Mouse (Mus musculus) kidney, embryonic 16.5 days (tissue): ENCODE data around the gene Gxylt1. TPM values are rescaled to one million over a fixed set of nuclear protein-coding genes. Genes with fewer than 3 reads are reported as not detected.
"Not testable (repeated sequence)": the region's sequence is repeated elsewhere in the genome, so short reads cannot be mapped to it uniquely, and the experiment has no call there.

ENCODE experiments used
- ATAC-seq: fragments of 200-750 bp; cut with Nextera tagmentation; 2 replicates; pipeline ENCODE4 v1.8.0; 2017; ENCODE audit warnings: moderate TSS enrichment; ENCODE audit not compliant: low FRiP score, low TSS enrichment
- H3K27ac ChIP-seq: fragments of 300-500 bp; sonication (generic); 2 replicates; pipeline ENCODE4 v1.5.1; 2014; ENCODE audit warnings: low read length
- H3K27me3 ChIP-seq: fragments of 300-500 bp; sonication (generic); 2 replicates; pipeline ENCODE4 v1.6.1; 2014; ENCODE audit warnings: low read length, control low read depth, mixed read lengths; ENCODE audit not compliant: insufficient read depth
- H3K36me3 ChIP-seq: fragments of 300-500 bp; sonication (generic); 2 replicates; pipeline ENCODE4 v1.6.1; 2014; ENCODE audit warnings: low read length, control low read depth, mixed read lengths; ENCODE audit not compliant: insufficient read depth
- H3K4me1 ChIP-seq: fragments of 300-500 bp; sonication (generic); 2 replicates; pipeline ENCODE4 v1.6.1; 2014; ENCODE audit warnings: low read length, control low read depth, mixed read lengths; ENCODE audit not compliant: insufficient read depth
- H3K4me2 ChIP-seq: fragments of 300-500 bp; sonication (generic); replicated peaks from 2 replicates; pipeline ENCODE4 v1.6.1; 2014; ENCODE audit warnings: low read depth, low read length
- H3K4me3 ChIP-seq: fragments of 300-500 bp; sonication (generic); 2 replicates; pipeline ENCODE4 v1.5.1; 2014; ENCODE audit warnings: mild to moderate bottlenecking, low read length
- H3K9ac ChIP-seq: fragments of 300-500 bp; sonication (generic); replicated peaks from 2 replicates; pipeline ENCODE4 v1.6.1; 2014; ENCODE audit warnings: low read length
- H3K9me3 ChIP-seq: fragments of 300-500 bp; sonication (generic); 2 replicates; pipeline ENCODE4 v1.6.1; 2016; ENCODE audit warnings: low read length, control low read depth
- WGBS: fragments of 180-500 bp; shearing (Covaris S2); extraction: QIAGEN DNeasy Blood & Tissue Kit; methylation state at CpG from one replicate; pipeline ENCODE4 v1.1.7; 2014; 5-methylcytosine and 5-hydroxymethylcytosine counted together
- polyA plus RNA-seq: library from polyadenylated mRNA; unstranded; fragments of >200 nt; fragmentation: Nextera tagmentation; extraction: Ambion mirVana; gene quantifications from 2 replicates; pipeline ENCODE4 v1.2.1, GENCODE M21; 2015

Gene Gxylt1
- polyA plus RNA-seq, 1 experiment from 2014 or later = 12.6 TPM

- Histone ChIP-seq H3K9ac (no peak overlapping the region), H3K4me1 (no peaks in the 10 kb centered on the region), H3K36me3 (peaks cover 39% of the 10 kb centered on the region), H3K27ac (no peak overlapping the region), H3K9me3 (peaks cover 3% of the 10 kb centered on the region; the same call in 1 of the 2 replicates), H3K27me3 (no peaks in the 10 kb centered on the region), H3K4me2 (no peak overlapping the region), H3K4me3 (no peak overlapping the region)
- 60% methylated on average over 10 of the region's 10 CpGs for WGBS
- ATAC-seq = no peak
Measured at GRCm38 (mm10) chr15:93243202-93243601, 31.8 kb downstream of the Gxylt1 start.

- not testable (repeated sequence) for H3K4me2 ChIP-seq, H3K27me3 ChIP-seq, H3K4me1 ChIP-seq, H3K9ac ChIP-seq, ATAC-seq, H3K27ac ChIP-seq, H3K4me3 ChIP-seq
- WGBS = 94% methylated on average over 10 of the region's 10 CpGs
- Histone ChIP-seq H3K9me3 (peaks cover 14% of the 10 kb centered on the region; the same call in 1 of the 2 replicates), H3K36me3 (peaks cover 15% of the 10 kb centered on the region)
Measured at GRCm38 (mm10) chr15:93236456-93236855, 38.5 kb downstream of the Gxylt1 start.

GRCm38 (mm10) chr15:93229028-93229427 is 46.0 kb downstream of the Gxylt1 start:
- Histone ChIP-seq H3K4me2 (no peak overlapping the region), H3K4me1 (no peaks in the 10 kb centered on the region), H3K27ac (no peak overlapping the region), H3K36me3 (no peaks in the 10 kb centered on the region), H3K9me3 (no peaks in the 10 kb centered on the region), H3K4me3 (no peak overlapping the region), H3K9ac (no peak overlapping the region), H3K27me3 (no peaks in the 10 kb centered on the region)
- no peak for ATAC-seq
- WGBS = 69% methylated on average over 11 of the region's 11 CpGs

GRCm38 (mm10) chr15:93228375-93228774 is 46.6 kb downstream of the Gxylt1 start:
- H3K4me1 ChIP-seq = no peaks in the 10 kb centered on the region
- H3K4me2 ChIP-seq = no peak overlapping the region
- peak; percentile 71; the same call in 1 of the 2 replicates for ATAC-seq
- WGBS = 69% methylated on average over 10 of the region's 10 CpGs
- H3K9me3 ChIP-seq = no peaks in the 10 kb centered on the region
- H3K4me3 ChIP-seq = no peak overlapping the region
- no peak overlapping the region for H3K9ac ChIP-seq
- H3K36me3 ChIP-seq = no peaks in the 10 kb centered on the region
- no peaks in the 10 kb centered on the region for H3K27me3 ChIP-seq
- no peak overlapping the region for H3K27ac ChIP-seq

GRCm38 (mm10) chr15:93227764-93228079 is 47.3 kb downstream of the Gxylt1 start:
- Histone ChIP-seq H3K27me3 (no peaks in the 10 kb centered on the region), H3K4me2 (no peak overlapping the region), H3K27ac (no peak overlapping the region), H3K4me1 (no peaks in the 10 kb centered on the region), H3K9me3 (no peaks in the 10 kb centered on the region), H3K4me3 (no peak overlapping the region), H3K9ac (no peak overlapping the region), H3K36me3 (no peaks in the 10 kb centered on the region)
- WGBS = 30% methylated on average over 6 of the region's 6 CpGs
- peak; percentile 52; the same call in 1 of the 2 replicates for ATAC-seq

- peak; percentile 53; the same call in 1 of the 2 replicates for ATAC-seq
- H3K27ac ChIP-seq = no peak overlapping the region
- no peak overlapping the region for H3K4me2 ChIP-seq
- no peaks in the 10 kb centered on the region for H3K36me3 ChIP-seq
- no peak overlapping the region for H3K4me3 ChIP-seq
- no peaks in the 10 kb centered on the region for H3K4me1 ChIP-seq
- 84% methylated on average over 10 of the region's 10 CpGs for WGBS
- no peak overlapping the region for H3K9ac ChIP-seq
- no peaks in the 10 kb centered on the region for H3K9me3 ChIP-seq
- no peaks in the 10 kb centered on the region for H3K27me3 ChIP-seq
Measured at GRCm38 (mm10) chr15:93226930-93227763, 47.8 kb downstream of the Gxylt1 start.

- H3K4me3 ChIP-seq = no peak overlapping the region
- no peaks in the 10 kb centered on the region for H3K36me3 ChIP-seq
- no peak for ATAC-seq
- no peaks in the 10 kb centered on the region for H3K27me3 ChIP-seq
- no peak overlapping the region for H3K9ac ChIP-seq
- WGBS = 53% methylated on average over 7 of the region's 7 CpGs
- no peak overlapping the region for H3K27ac ChIP-seq
- no peak overlapping the region for H3K4me2 ChIP-seq
- H3K4me1 ChIP-seq = no peaks in the 10 kb centered on the region
- no peaks in the 10 kb centered on the region for H3K9me3 ChIP-seq
Measured at GRCm38 (mm10) chr15:93222475-93222874, 52.5 kb downstream of the Gxylt1 start.

GRCm38 (mm10) chr15:93212617-93213016 is 62.4 kb downstream of the Gxylt1 start:
- Histone ChIP-seq H3K36me3 (no peaks in the 10 kb centered on the region), H3K9me3 (no peaks in the 10 kb centered on the region), H3K4me1 (no peaks in the 10 kb centered on the region), H3K4me3 (no peak overlapping the region), H3K4me2 (no peak overlapping the region), H3K27ac (no peak overlapping the region), H3K9ac (no peak overlapping the region), H3K27me3 (peaks cover 6% of the 10 kb centered on the region; the same call in 1 of the 2 replicates)
- 89% methylated on average over 9 of the region's 9 CpGs for WGBS
- no peak for ATAC-seq

GRCm38 (mm10) chr15:93204861-93205260 is 70.1 kb downstream of the Gxylt1 start:
- no peaks in the 10 kb centered on the region for H3K4me1 ChIP-seq
- no peaks in the 10 kb centered on the region for H3K27me3 ChIP-seq
- no peaks in the 10 kb centered on the region for H3K36me3 ChIP-seq
- H3K27ac ChIP-seq = no peak overlapping the region
- no peak overlapping the region for H3K4me2 ChIP-seq
- H3K4me3 ChIP-seq = no peak overlapping the region
- ATAC-seq = no peak
- no peak overlapping the region for H3K9ac ChIP-seq
- H3K9me3 ChIP-seq = no peaks in the 10 kb centered on the region
- WGBS = 83% methylated on average over 1 of the region's 1 CpGs

- Histone ChIP-seq H3K4me2 (no peak overlapping the region), H3K4me1 (no peaks in the 10 kb centered on the region), H3K27ac (no peak overlapping the region), H3K4me3 (no peak overlapping the region), H3K27me3 (no peaks in the 10 kb centered on the region), H3K36me3 (no peaks in the 10 kb centered on the region), H3K9me3 (no peaks in the 10 kb centered on the region), H3K9ac (no peak overlapping the region)
- WGBS = 79% methylated on average over 5 of the region's 5 CpGs
- ATAC-seq = no peak
Measured at GRCm38 (mm10) chr15:93201956-93202355, 73.0 kb downstream of the Gxylt1 start.
